Mouse (Mus musculus) Patski (cell line): Measurements from ENCODE around the gene Macrod1. TPM values are rescaled to one million over a fixed set of nuclear protein-coding genes. Genes with fewer than 3 reads are reported as not detected.
A peak's percentile ranks its signal among the peaks of the same experiment; 100 is the strongest.
"Not testable (repeated sequence)": the region's sequence is repeated elsewhere in the genome, so short reads cannot be mapped to it uniquely, and the experiment has no call there.

ENCODE experiments used
- ATAC-seq: fragments of 100-300 bp; one replicate; pipeline ENCODE4 v1.8.0; 2021
- CTCF ChIA-PET: fragments of 350-600 bp; sonication (Branson Sonifier 250); formaldehyde crosslinking; loops from one replicate; lab custom pipeline; 2022; ENCODE audit warnings: inconsistent platforms; lab: Charles Lee
- POLR2A ChIA-PET: fragments of 350-600 bp; sonication (Branson Sonifier 250); formaldehyde crosslinking; loops from one replicate; lab custom pipeline; 2022; ENCODE audit warnings: antibody characterized with exemption, inconsistent platforms; lab: Charles Lee
- DNase-seq: peaks from one replicate; pipeline ENCODE4 v3.0.0-alpha.2; 2011; ENCODE audit warnings: low read depth, low spot score
- H3K27me3 ChIP-seq: fragments of 371-371 bp; one replicate; pipeline ENCODE4 v1.5.1; 2021
- CTCF ChIP-seq: fragments of 100-300 bp; IDR thresholded peaks from one replicate; pipeline ENCODE4 v1.5.1; 2021
- in situ Hi-C: fragments of 300-500 bp; cut with MboI; formaldehyde crosslinking; loops from 3 replicates; pipeline ENCODE4 v1.11.1; 2018; ENCODE audit warnings: low pct_unique_long_range_greater_than_20kb, mixed read lengths
- polyA plus RNA-seq: library from polyadenylated mRNA; unstranded; gene quantifications from one replicate; pipeline ENCODE4 v1.2.3, GENCODE M21; 2021

Gene Macrod1
- polyA plus RNA-seq, 1 experiment from 2014 or later: 33.9 TPM

DNA sequence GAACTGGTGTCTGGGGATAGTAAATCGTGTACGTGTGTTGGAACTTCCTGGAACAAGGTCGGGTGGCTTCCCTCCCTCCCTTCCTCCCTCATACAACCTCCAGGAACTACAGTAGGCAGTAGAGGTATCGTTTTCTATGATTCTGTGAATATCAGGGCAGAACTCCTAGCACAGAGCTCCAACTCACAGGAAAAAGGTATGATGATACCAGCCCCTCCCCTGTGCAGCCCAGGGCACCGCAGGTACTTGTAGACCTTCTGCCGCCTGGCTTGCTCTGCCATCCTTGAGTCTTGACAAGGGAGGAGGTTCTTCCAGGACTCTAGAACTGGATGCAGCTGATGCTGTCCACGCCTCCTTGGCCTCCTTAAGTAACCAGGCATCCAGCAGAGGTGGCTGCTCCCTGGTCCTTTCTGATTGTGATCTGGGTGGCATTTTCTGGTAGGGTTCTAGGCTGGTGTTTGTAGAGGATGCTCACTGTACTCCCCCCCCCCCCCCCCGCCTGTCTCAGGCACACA is 10.3 kb downstream of the Macrod1 start:
- no peak for ATAC-seq
- POLR2A ChIA-PET: interaction anchor here (0.6 to 1.5 kb wide), 8 partner anchors 9 to 169 kb away, joined by 3 to 6 read pairs (median 4); partner anchors contain the start of gene Otub1
- no peak for DNase-seq
- in situ Hi-C loops: loop anchor here (5.0 kb wide), 3 partner anchors 95 to 280 kb away; no protein-coding TSS in a partner anchor
- no peak for TF ChIP-seq CTCF
- CTCF ChIA-PET: interaction anchor here (0.7 to 1.7 kb wide), 5 partner anchors 8 to 128 kb away, joined by 3 to 6 read pairs (median 3); no protein-coding TSS in a partner anchor
- H3K27me3 ChIP-seq: no peaks in the 10 kb centered on the region

DNA sequence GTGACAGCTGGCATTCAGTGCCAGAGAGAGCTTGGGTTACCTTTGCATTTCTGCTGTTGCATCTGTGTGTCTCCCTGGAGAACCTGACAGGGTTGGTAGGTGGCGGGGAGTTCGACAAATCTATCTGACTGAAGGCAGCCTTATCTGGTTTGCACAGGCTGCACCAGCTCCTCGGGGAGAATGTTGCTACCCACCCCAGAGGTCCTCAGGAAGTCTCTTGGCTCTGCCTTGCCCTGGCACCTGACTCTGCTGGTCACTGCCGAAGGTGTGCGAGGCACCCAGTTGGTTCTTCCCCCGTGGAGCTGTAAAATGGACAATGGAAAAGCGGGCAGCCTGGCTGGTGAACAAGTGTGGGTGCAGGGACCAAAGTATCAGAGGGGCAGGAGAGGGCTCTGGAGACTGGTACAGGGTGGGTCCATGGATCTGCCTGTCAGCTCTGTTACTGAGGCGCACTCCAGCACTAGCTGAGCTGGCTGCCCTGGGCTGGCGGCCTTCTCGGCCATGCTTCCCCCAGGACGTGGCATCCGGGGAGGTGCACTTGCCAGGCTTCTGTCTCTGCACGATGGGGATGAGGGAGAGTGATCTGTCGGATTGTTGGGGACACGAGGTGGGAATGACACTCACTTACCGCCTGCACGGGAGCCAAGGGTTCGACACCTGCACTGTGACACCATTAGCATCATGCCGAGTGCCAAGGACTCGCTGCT is 10.9 kb downstream of the Macrod1 start:
- ChIA-PET POLR2A (interaction anchor here (0.8 to 1.5 kb wide), 5 partner anchors 10 to 149 kb away, joined by 3 to 6 read pairs (median 4); partner anchors contain the start of gene Otub1), CTCF (interaction anchor here (1.1 to 1.7 kb wide), 4 partner anchors 9 to 127 kb away, joined by 3 to 6 read pairs (median 4); no protein-coding TSS in a partner anchor)
- in situ Hi-C loops: loop anchor here (5.0 kb wide), 3 partner anchors 95 to 280 kb away; no protein-coding TSS in a partner anchor
- TF ChIP-seq CTCF: no peak
- ATAC-seq (no peak), DNase-seq (no peak)
- no peaks in the 10 kb centered on the region for H3K27me3 ChIP-seq

DNA sequence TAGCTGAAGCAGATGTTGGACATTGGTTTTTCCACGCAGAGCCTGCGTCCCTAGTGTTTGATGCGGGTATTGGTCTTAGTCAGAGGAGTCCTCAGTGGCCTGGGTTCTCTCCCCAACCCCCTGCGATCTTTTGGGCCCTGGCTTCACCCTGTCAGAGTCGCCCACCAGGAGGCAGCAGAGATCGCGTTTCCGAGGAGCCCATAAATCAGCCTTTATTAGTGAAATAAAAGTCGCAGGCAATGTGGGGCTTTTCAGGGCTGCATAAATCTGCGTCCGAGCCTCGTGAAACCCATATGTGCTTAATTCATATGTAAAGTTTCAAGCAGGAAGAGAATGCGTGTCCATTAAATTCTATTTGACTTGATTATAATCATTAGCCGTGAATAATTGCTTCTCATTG is 11.5 kb downstream of the Macrod1 start:
- ATAC-seq (no peak), DNase-seq (no peak)
- in situ Hi-C loops: loop anchor here (5.0 kb wide), 3 partner anchors 94 to 279 kb away; no protein-coding TSS in a partner anchor
- ChIA-PET POLR2A (interaction anchor here (0.6 to 1.4 kb wide), 3 partner anchors 97 to 148 kb away, joined by 3 to 5 read pairs (median 4); no protein-coding TSS in a partner anchor), CTCF (interaction anchor here (1.1 to 1.5 kb wide), 2 partner anchors 9 kb away, joined by 3 to 4 read pairs; no protein-coding TSS in a partner anchor)
- TF ChIP-seq CTCF: no peak
- H3K27me3 ChIP-seq: no peaks in the 10 kb centered on the region

DNA sequence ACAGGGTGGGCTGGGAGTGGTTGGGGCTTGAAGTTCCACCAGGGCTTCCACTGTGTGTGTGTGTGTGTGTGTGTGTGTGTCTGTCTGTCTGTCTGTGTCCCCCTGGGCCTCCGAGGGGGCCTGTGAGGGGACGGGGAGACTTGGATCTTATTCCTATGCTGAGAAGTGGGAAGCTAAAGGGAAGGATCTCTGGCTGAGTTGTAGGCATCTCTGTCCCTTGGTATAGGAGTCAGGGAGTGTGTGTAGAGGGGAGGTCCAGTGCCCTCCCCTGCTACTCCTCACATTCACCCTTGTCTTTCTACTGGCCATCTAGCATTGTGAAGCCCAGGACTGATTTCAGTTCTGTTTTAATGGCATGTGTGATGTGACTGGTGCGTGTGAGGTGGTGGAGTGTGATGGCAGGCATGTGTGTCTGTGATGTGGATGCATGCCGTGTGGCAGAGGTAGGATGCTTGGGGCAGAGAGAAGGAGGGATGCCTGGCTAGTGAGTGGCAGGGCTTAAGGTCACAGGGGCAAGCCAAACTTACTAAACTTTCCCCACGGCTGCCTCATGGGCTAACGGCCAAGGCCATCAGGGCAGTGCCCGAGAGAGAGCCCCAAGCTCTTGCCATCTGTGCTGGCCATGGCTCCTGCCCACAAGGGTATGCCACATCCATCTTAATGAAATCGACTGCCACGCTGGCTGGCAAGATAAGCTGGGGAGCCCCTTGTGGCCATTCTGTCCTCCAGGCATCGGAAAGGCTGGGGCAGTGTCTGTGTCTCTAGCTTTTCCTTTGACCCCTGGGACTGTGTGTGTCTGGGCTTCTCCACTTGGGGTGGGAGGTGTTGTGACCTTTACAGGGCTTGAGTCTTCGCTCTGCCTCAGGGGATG is 12.3 kb downstream of the Macrod1 start:
- no peak for ATAC-seq
- no peaks in the 10 kb centered on the region for H3K27me3 ChIP-seq
- CTCF ChIA-PET: interaction anchor here (0.7 to 1.5 kb wide), 6 partner anchors 9 to 126 kb away, joined by 3 to 5 read pairs (median 3); no protein-coding TSS in a partner anchor
- no peak for DNase-seq
- in situ Hi-C loops: loop anchor here (5.0 kb wide), 3 partner anchors 93 to 278 kb away; no protein-coding TSS in a partner anchor
- no peak for TF ChIP-seq CTCF
- POLR2A ChIA-PET: interaction anchor here (0.6 to 1.0 kb wide), 2 partner anchors 123 to 136 kb away, joined by 3 read pairs; no protein-coding TSS in a partner anchor

DNA sequence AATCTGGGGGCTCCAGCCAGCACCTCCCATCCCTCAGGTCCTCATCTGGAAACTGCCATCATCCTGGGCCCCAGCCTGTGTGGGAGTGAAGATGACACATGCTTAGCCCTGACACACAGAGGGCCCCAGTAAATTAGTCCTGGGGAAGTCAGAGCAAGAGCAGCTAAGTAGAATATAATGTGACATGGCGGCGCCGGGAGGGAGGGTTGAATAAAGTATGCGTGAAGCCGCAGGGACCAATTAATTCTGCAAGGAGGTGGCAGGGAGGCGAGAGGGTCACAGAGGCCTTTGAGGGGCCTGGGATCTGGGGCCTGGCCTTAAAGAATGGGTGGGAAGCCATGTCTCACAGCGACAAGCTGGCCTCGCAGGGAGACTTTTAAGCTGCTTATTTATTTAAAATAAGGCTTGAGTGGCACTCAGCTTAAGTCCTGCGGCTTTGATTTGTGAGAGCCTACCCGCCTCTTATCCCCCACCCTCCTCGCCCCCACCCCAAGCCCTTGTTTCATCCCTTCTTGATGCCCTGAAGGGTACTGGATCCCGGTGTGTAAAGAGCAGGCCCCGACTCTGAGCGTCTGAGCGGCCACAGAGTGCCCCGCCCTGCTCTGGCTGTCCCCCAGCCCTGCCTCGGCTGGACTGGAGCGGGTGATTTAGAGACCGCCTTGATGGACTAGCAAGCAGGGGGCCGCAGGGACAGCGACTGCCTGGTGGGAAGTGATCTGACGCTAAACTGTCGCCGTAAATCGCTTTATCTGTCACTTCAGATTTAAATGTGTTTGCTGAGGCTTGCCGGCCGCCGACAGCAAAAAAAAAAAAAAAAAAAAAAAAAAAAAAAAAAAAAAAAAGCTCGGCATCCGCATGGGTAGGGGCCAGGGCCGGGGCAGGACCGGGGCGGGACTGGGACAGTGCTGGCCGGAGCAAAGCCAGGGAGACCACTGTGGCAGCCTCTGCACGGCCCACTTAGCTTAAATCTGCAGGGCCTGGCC is 13.5 kb downstream of the Macrod1 start:
- ATAC-seq (no peak), DNase-seq (no peak)
- CTCF ChIA-PET: interaction anchor here (0.7 to 1.5 kb wide), 5 partner anchors 9 to 125 kb away, joined by 3 to 5 read pairs (median 3); no protein-coding TSS in a partner anchor
- POLR2A ChIA-PET: interaction anchor here (1.0 kb wide), 2 partner anchors 150 to 152 kb away, joined by 3 to 4 read pairs; no protein-coding TSS in a partner anchor
- in situ Hi-C loops: loop anchor here (5.0 kb wide), 3 partner anchors 92 to 277 kb away; no protein-coding TSS in a partner anchor
- no peak for TF ChIP-seq CTCF
- H3K27me3 ChIP-seq: no peaks in the 10 kb centered on the region

DNA sequence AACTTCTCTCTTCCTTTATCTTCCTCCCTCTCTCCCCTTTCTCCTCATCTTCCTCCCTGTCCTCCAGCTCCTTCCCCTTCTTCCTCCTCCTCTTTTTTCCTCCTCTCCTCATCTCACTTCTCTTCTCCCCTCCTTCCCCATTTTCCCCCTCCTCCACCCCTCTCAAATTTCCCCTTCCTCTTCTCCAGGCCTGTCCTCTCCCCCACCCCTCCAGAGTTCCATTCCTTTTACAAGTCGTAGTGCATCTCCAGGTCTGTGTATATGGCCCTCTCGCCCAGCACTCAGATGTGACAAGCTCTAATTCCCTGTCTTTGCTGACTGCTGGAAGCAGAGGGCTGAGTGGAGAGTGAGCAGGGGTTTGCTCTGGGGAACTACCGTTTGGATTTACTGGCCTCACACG is 14.2 kb downstream of the Macrod1 start:
- no peaks in the 10 kb centered on the region for H3K27me3 ChIP-seq
- CTCF ChIA-PET: interaction anchor here (1.0 to 1.1 kb wide), 2 partner anchors 42 to 66 kb away, joined by 3 read pairs; no protein-coding TSS in a partner anchor
- in situ Hi-C loops: no loop called here
- DNase-seq (no peak), ATAC-seq (no peak)
- TF ChIP-seq CTCF: no peak
- POLR2A ChIA-PET: interaction anchor here (1.0 kb wide), 2 partner anchors 149 to 152 kb away, joined by 3 to 4 read pairs; no protein-coding TSS in a partner anchor

DNA sequence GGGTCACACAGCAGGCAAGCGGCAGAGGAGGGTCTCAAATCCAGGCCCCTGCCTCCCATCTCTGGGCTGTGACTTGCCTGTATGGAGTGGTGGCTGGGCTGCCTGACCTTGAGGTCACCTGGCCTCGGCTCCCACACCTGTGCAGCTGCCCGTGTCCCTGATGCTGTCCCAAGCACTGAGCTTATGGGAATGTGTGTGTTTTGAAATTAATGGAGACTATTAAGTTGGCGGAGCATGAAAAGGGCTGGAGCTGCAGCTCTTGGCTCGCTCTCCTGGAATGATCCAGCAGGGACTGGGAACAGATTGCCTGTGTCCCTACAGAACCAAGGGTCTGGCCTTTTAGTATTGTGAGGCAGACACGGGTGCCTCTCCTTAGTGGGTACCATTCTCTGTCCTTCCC is 15.6 kb downstream of the Macrod1 start:
- DNase-seq: no peak
- peak; percentile 15 for ATAC-seq
- CTCF ChIA-PET: interaction anchor here (0.7 to 1.3 kb wide), 4 partner anchors 10 to 126 kb away, joined by 3 to 4 read pairs (median 3); no protein-coding TSS in a partner anchor
- no peaks in the 10 kb centered on the region for H3K27me3 ChIP-seq
- POLR2A ChIA-PET: interaction anchor here (0.9 to 1.0 kb wide), 2 partner anchors 33 to 133 kb away, joined by 3 read pairs; no protein-coding TSS in a partner anchor
- no peak for TF ChIP-seq CTCF
- in situ Hi-C loops: no loop called here

DNA sequence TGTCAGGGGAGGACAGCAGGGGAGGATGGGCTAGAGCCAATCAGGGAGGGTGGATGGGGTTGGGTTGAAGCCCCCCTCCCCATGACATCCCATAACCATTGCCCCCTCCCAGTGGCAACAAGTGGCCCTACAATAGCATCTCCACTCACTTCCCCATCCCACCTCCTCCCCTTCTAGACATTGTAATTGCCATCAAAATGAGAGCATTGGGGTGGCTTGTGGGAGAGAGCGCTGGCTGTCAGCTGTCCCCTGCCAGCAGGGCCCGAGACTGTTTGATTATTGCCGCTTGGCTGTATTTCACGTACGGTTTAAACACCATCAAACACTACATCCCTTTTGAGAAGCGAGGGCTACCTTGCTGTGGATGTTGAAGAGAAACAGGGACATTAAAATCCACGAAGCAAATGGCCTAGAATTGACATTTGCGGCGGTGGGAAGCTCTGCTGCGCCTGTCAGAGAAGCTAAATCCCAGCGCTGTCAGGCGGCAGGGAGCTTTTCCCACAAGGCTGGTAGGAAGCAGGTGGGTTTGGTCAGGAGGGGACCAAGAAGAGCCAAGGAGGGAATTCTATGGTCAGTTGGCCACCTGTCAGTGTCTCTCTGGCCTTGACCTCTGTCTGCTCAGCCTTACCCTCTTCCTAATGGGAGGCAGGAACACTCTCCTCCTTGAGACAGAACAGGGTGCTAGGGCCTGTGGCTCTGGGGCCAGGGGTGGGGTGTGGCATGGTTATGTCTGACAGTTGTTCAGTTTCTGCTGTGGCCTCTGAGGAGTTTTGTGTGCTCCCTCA is 17.6 kb downstream of the Macrod1 start:
- ChIA-PET CTCF (interaction anchor here (1.2 kb wide), 1 partner anchor 87 kb away, joined by 3 read pairs; no protein-coding TSS in a partner anchor), POLR2A (no interaction called here)
- ATAC-seq (no peak), DNase-seq (no peak)
- in situ Hi-C loops: no loop called here
- no peaks in the 10 kb centered on the region for H3K27me3 ChIP-seq
- TF ChIP-seq CTCF: no peak

DNA sequence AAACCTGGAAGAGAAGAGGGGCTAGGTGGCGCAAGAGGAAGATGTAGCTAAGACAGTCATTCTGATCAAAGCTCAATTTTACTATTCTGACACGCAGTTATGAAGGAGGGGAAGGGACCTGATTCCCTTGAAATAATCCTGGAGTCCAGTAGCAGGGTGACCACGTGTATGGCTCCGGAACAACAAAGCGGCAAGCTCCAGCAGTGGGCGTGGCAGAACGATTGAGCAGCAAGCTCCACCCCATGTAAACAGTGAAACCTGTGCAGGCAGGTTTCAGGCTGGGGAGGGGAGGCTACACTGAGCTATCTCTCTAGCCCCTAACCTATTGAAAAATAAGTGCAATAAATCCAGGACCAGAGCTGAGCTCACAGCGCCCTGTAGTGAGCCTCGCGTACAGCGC is 18.7 kb downstream of the Macrod1 start:
- POLR2A ChIA-PET, DNase-seq, in situ Hi-C loops, ATAC-seq, H3K27me3 ChIP-seq: not testable (repeated sequence)
- CTCF ChIA-PET: interaction anchor here (1.2 to 1.4 kb wide), 3 partner anchors 9 to 86 kb away, joined by 3 read pairs; no protein-coding TSS in a partner anchor
